ENCODE assay signal across 7 mouse cellular contexts in genomic region chr6:72851633-72852032, GRCm38 (mm10). TPM values are rescaled to one million over a fixed set of nuclear protein-coding genes. Genes with fewer than 3 reads are reported as not detected.
DNase-seq lines count a peak whose midpoint lies in the region; ATAC-seq lines count a peak whose summit lies in the region.

No protein-coding gene starts in this region.

- H3K9me3 ChIP-seq in intestine, embryonic 14.5 days (ENCODE audit: control insufficient read depth, low read length) = 0 out of 2 replicates have a peak, but pooled peaks cover 3% of the 10 kb centered on the region
- H3K9me3 ChIP-seq in intestine, embryonic 15.5 days = no peaks in the 10 kb centered on the region

- no peak overlapping the region for H3K4me3 ChIP-seq in intestine, embryonic 14.5 days (ENCODE audit: low read depth, low read length)
- H3K4me3 ChIP-seq in intestine, embryonic 15.5 days (replicated peaks) = no peak overlapping the region

- no peak; the same call in 1 of the 2 replicates for ATAC-seq in intestine, embryonic 14.5 days (replicated peaks; ENCODE audit: low FRiP score, low TSS enrichment, low read depth)
- no peak for ATAC-seq in intestine, embryonic 15.5 days
- peak; percentile 54 for ATAC-seq in CD4-positive, CD25-positive, alpha-beta regulatory T cell, adult 4 months

- DNase-seq in intestine, embryonic 14.5 days (ENCODE audit: low spot score) = peak; percentile 70
- DNase-seq in T-cell, adult 2 months (ENCODE audit: low spot score) = peak; percentile 50
- peak; percentile 68 to 71 for DNase-seq in kidney, postnatal 4 days
- DNase-seq in retina, postnatal 7 days (ENCODE audit: low read depth, low spot score) = peak; percentile 17
- DNase-seq in layer of hippocampus, adult 8-10 months (ENCODE audit: low spot score in 2 of 2) = no peak

- H3K4me2 ChIP-seq in intestine, embryonic 14.5 days (ENCODE audit: low read length) = no peak overlapping the region
- no peak overlapping the region for H3K4me2 ChIP-seq in intestine, embryonic 15.5 days (replicated peaks)

- H3K36me3 ChIP-seq in intestine, embryonic 14.5 days (ENCODE audit: control insufficient read depth, insufficient read depth, low read length) = peaks cover 73% of the 10 kb centered on the region
- H3K36me3 ChIP-seq in intestine, embryonic 15.5 days = peaks cover 37% of the 10 kb centered on the region

- no peaks in the 10 kb centered on the region for H3K27me3 ChIP-seq in intestine, embryonic 14.5 days (replicated peaks; ENCODE audit: control insufficient read depth, insufficient read depth, low read length)
- no peaks in the 10 kb centered on the region for H3K27me3 ChIP-seq in intestine, embryonic 15.5 days (replicated peaks)

- H3K27ac ChIP-seq in intestine, embryonic 14.5 days (ENCODE audit: low read depth) = no peak overlapping the region
- no peak overlapping the region for H3K27ac ChIP-seq in intestine, embryonic 15.5 days

- no peak overlapping the region for H3K9ac ChIP-seq in intestine, embryonic 14.5 days (ENCODE audit: low read length)
- no peak overlapping the region for H3K9ac ChIP-seq in intestine, embryonic 15.5 days

- WGBS in intestine, embryonic 14.5 days = 85% methylated on average over 5 of the region's 5 CpGs
- WGBS in intestine, embryonic 15.5 days = 83% methylated on average over 5 of the region's 5 CpGs

- H3K4me1 ChIP-seq in intestine, embryonic 14.5 days (replicated peaks; ENCODE audit: control insufficient read depth, insufficient read depth, low read length) = no peaks in the 10 kb centered on the region
- no peaks in the 10 kb centered on the region for H3K4me1 ChIP-seq in intestine, embryonic 15.5 days (replicated peaks)

RNA-seq across cellular contexts. Expression of gene Kcmf1, which starts 48.1 kb away (rescaled TPM):
- 36.3 and 40.7 TPM in 2 replicates for polyA plus RNA-seq in intestine, embryonic 14.5 days (2014; fragmentation: Nextera tagmentation; extraction: Ambion mirVana)
- 42.2 and 46.4 TPM in 2 replicates for polyA plus RNA-seq in intestine, embryonic 15.5 days (2015; fragmentation: Nextera tagmentation; extraction: Ambion mirVana)
- 10 to 100 TPM in 1 of 2 experiments, 1 to 10 TPM in 1; 7.4 to 13.1 TPM for polyA plus RNA-seq in CD4-positive, CD25-positive, alpha-beta regulatory T cell, adult 4 months (2017; shearing (Covaris generic))
- total RNA-seq in layer of hippocampus, adult 8-10 months (2022) = 10 to 100 TPM; 57.9 to 64.6 (median 62.4) TPM

Comparison
In these comparisons a context has a peak if more than half of its experiments do, and no peak if none do; other contexts are left out.
1. DNase-seq: peak in intestine, embryonic 14.5 days (single experiment), T-cell, adult 2 months (single experiment), kidney, postnatal 4 days (2 of 2) and retina, postnatal 7 days (single experiment); none in layer of hippocampus, adult 8-10 months (0 of 2).